ENCODE assay signal across 13 mouse cellular contexts in the genomic region with DNA sequence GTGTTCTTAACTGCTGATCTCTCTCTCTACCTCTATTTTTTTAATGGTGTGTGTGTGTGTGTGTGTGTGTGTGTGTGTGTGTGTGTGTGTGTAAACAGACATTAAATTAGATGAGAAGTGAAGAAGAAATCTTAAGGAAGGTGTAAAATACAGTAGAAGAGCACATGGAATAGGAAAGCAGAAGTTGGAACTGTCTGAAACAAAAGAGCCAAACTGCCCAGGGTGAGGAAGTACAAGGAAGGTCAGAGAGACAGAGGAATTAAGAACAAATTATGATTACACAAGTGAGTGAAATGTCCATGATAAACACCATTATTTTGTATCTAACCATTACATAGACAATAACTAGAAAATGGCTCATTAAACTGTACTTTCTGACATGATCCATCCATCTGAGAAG. TPM values are rescaled to one million over a fixed set of nuclear protein-coding genes. Genes with fewer than 3 reads are reported as not detected.
"Had no signal": no experiment of that assay in that cellular context is flagged by ENCODE, and none has a peak within 500 bp of the region (broad histone marks: within the 10 kb centered on the region; RNA-seq: fewer than 3 reads in every experiment).

No protein-coding gene starts in this region.

- DNase-seq: retina, postnatal 1 day; right cerebral cortex, adult 18-20 months; right cerebral cortex, postnatal 14 days; right cerebral cortex, postnatal 25 days; right cerebral cortex, postnatal 4 days; spleen, adult 18-20 months; thymus, adult 18-20 months; thymus, adult 2 months; thymus, postnatal 14 days; thymus, postnatal 25 days; thymus, postnatal 36 days; thymus, postnatal 4 days had no signal

RNA-seq across cellular contexts. Expression of gene Ear6, which starts 9.6 kb away (rescaled TPM):
- total RNA-seq: neutrophil, adult 5-6 weeks had no signal

RNA-seq across cellular contexts. Expression of gene AY358078, which starts 44.0 kb away (rescaled TPM):
- total RNA-seq: neutrophil, adult 5-6 weeks had no signal
